ENCODE assay signal across 16 mouse cellular contexts in genomic region chr14:54756382-54756781, GRCm38 (mm10). TPM values are rescaled to one million over a fixed set of nuclear protein-coding genes. Genes with fewer than 3 reads are reported as not detected.
A peak's percentile ranks its signal among the peaks of the same experiment; 100 is the strongest.
DNase-seq lines count a peak whose midpoint lies in the region; ATAC-seq lines count a peak whose summit lies in the region.
"Had no signal": no experiment of that assay in that cellular context is flagged by ENCODE, and none has a peak within 500 bp of the region (broad histone marks: within the 10 kb centered on the region; RNA-seq: fewer than 3 reads in every experiment).

No protein-coding gene starts in this region.

- 67% methylated on average over 6 of the region's 6 CpGs for WGBS in embryonic facial prominence, embryonic 13.5 days
- 82% methylated on average over 6 of the region's 6 CpGs for WGBS in embryonic facial prominence, embryonic 10.5 days
- 64% methylated on average over 6 of the region's 6 CpGs for WGBS in intestine, embryonic 16.5 days

- H3K4me1 ChIP-seq in embryonic facial prominence, embryonic 13.5 days = 0 out of 2 replicates have a peak, but pooled peaks cover 7% of the 10 kb centered on the region
- peaks cover 20% of the 10 kb centered on the region for H3K4me1 ChIP-seq in embryonic facial prominence, embryonic 10.5 days
- peaks cover 15% of the 10 kb centered on the region for H3K4me1 ChIP-seq in intestine, embryonic 16.5 days (ENCODE audit: control insufficient read depth, insufficient read depth, low read length)

- no peak for DNase-seq in embryonic facial prominence, embryonic 10.5 days (ENCODE audit: low spot score)
- peak; percentile 79 for DNase-seq in layer of hippocampus, adult 9-11 months
- DNase-seq in layer of hippocampus, postnatal 14 days (ENCODE audit: low spot score in 2 of 2) = no peak
- DNase-seq in lung, postnatal 4 days = peak; percentile 34 to 41
- DNase-seq in Muller cell, postnatal 12 days (ENCODE audit: inconsistent ontology term) = no peak
- no peak for DNase-seq in adrenal gland, postnatal 14 days
- DNase-seq: adrenal gland, postnatal 36 days; cerebellum, adult 9-10 months; gastrocnemius, postnatal 25 days; spleen, adult 18-20 months had no signal

- no peak overlapping the region for H3K4me2 ChIP-seq in embryonic facial prominence, embryonic 13.5 days
- H3K4me2 ChIP-seq in intestine, embryonic 16.5 days (ENCODE audit: low read depth, low read length) = no peak overlapping the region
- H3K4me2 ChIP-seq: midbrain, embryonic 13.5 days had no signal

- no peak for ATAC-seq in embryonic facial prominence, embryonic 13.5 days (ENCODE audit: insufficient number of reproducible peaks, insufficient read depth, low FRiP score, low TSS enrichment, low read depth)
- ATAC-seq in intestine, embryonic 16.5 days = 0 out of 2 replicates have a peak, but pooled peaks have one; percentile 21
- ATAC-seq: midbrain, embryonic 13.5 days had no signal

- no peaks in the 10 kb centered on the region for H3K27me3 ChIP-seq in embryonic facial prominence, embryonic 13.5 days
- H3K27me3 ChIP-seq in embryonic facial prominence, embryonic 10.5 days (replicated peaks; ENCODE audit: low read depth, poor library complexity, severe bottlenecking) = 0 out of 2 replicates have a peak, but pooled peaks cover 3% of the 10 kb centered on the region
- H3K27me3 ChIP-seq in intestine, embryonic 16.5 days (replicated peaks; ENCODE audit: control insufficient read depth, insufficient read depth, low read length) = no peaks in the 10 kb centered on the region
- H3K27me3 ChIP-seq: midbrain, embryonic 13.5 days had no signal

- H3K9ac ChIP-seq in embryonic facial prominence, embryonic 13.5 days = no peak overlapping the region; the same call in 1 of the 2 replicates
- H3K9ac ChIP-seq in intestine, embryonic 16.5 days (ENCODE audit: low read depth, low read length) = no peak overlapping the region
- H3K9ac ChIP-seq: midbrain, embryonic 13.5 days had no signal

- no peaks in the 10 kb centered on the region for H3K9me3 ChIP-seq in embryonic facial prominence, embryonic 13.5 days
- H3K9me3 ChIP-seq in embryonic facial prominence, embryonic 10.5 days = no peaks in the 10 kb centered on the region
- no peaks in the 10 kb centered on the region for H3K9me3 ChIP-seq in intestine, embryonic 16.5 days (ENCODE audit: control insufficient read depth, low read length)
- H3K9me3 ChIP-seq: midbrain, embryonic 13.5 days had no signal

- H3K36me3 ChIP-seq in embryonic facial prominence, embryonic 13.5 days = no peaks in the 10 kb centered on the region
- no peaks in the 10 kb centered on the region for H3K36me3 ChIP-seq in embryonic facial prominence, embryonic 10.5 days (replicated peaks)
- no peaks in the 10 kb centered on the region for H3K36me3 ChIP-seq in intestine, embryonic 16.5 days (ENCODE audit: control insufficient read depth, insufficient read depth, low read length)

- H3K4me3 ChIP-seq in embryonic facial prominence, embryonic 13.5 days = no peak overlapping the region
- H3K4me3 ChIP-seq in embryonic facial prominence, embryonic 10.5 days = no peak overlapping the region
- H3K4me3 ChIP-seq in intestine, embryonic 16.5 days (ENCODE audit: low read length) = no peak overlapping the region
- H3K4me3 ChIP-seq: midbrain, embryonic 13.5 days had no signal

- H3K27ac ChIP-seq in embryonic facial prominence, embryonic 13.5 days = 0 out of 2 replicates have a peak overlapping the region, but pooled peaks have one; percentile 7
- no peak overlapping the region for H3K27ac ChIP-seq in embryonic facial prominence, embryonic 10.5 days (replicated peaks)
- H3K27ac ChIP-seq in intestine, embryonic 16.5 days (ENCODE audit: low read length) = peak overlapping the region; percentile 4; the same call in 1 of the 2 replicates
- H3K27ac ChIP-seq: midbrain, embryonic 13.5 days had no signal

RNA-seq across cellular contexts. Expression of gene Slc7a8, which starts 25.4 kb away (rescaled TPM):
- polyA plus RNA-seq in embryonic facial prominence, embryonic 13.5 days (2015; fragmentation: Nextera tagmentation; extraction: Ambion mirVana) = 2.3 and 2.9 TPM in 2 replicates
- polyA plus RNA-seq in embryonic facial prominence, embryonic 10.5 days (2016; fragmentation: Nextera tagmentation; extraction: Ambion mirVana) = 1.3 and 1.6 TPM in 2 replicates
- total RNA-seq in layer of hippocampus, postnatal 14 days (2021) = 10 to 100 TPM; 66.1 to 66.2 TPM
- polyA plus RNA-seq in intestine, embryonic 16.5 days (2015; fragmentation: Nextera tagmentation; extraction: Ambion mirVana) = 45.7 and 60.3 TPM in 2 replicates
- 46.1 and 51.5 TPM in 2 replicates for total RNA-seq in adrenal gland, postnatal 14 days (2021)

RNA-seq across cellular contexts. Expression of gene Cebpe, which starts 44.4 kb away (rescaled TPM):
- polyA plus RNA-seq in embryonic facial prominence, embryonic 13.5 days (2015; fragmentation: Nextera tagmentation; extraction: Ambion mirVana) = not detected in 2 replicates
- polyA plus RNA-seq in embryonic facial prominence, embryonic 10.5 days (2016; fragmentation: Nextera tagmentation; extraction: Ambion mirVana) = not detected in 2 replicates
- total RNA-seq in layer of hippocampus, postnatal 14 days (2021) = not detected
- polyA plus RNA-seq in intestine, embryonic 16.5 days (2015; fragmentation: Nextera tagmentation; extraction: Ambion mirVana) = 0.28 TPM in 1 of 2 replicates, not detected in the other
- not detected in 2 replicates for total RNA-seq in adrenal gland, postnatal 14 days (2021)
- total RNA-seq: adrenal gland, postnatal 36 days; gastrocnemius, postnatal 25 days; heart, postnatal 14 days; left cerebral cortex, postnatal 25 days had no signal
- polyA plus RNA-seq: midbrain, embryonic 13.5 days had no signal

RNA-seq across cellular contexts. Expression of gene Rnf212b, which starts 57.6 kb away (rescaled TPM):
- polyA plus RNA-seq in embryonic facial prominence, embryonic 13.5 days (2015; fragmentation: Nextera tagmentation; extraction: Ambion mirVana) = not detected in 2 replicates
- not detected in 2 replicates for polyA plus RNA-seq in embryonic facial prominence, embryonic 10.5 days (2016; fragmentation: Nextera tagmentation; extraction: Ambion mirVana)
- not detected for total RNA-seq in layer of hippocampus, postnatal 14 days (2021)
- polyA plus RNA-seq in intestine, embryonic 16.5 days (2015; fragmentation: Nextera tagmentation; extraction: Ambion mirVana) = 0.13 TPM in 1 of 2 replicates, not detected in the other
- 0.38 TPM in 1 of 2 replicates, not detected in the other for total RNA-seq in adrenal gland, postnatal 14 days (2021)
- total RNA-seq: heart, postnatal 14 days; left cerebral cortex, postnatal 25 days; neutrophil, adult 5-6 weeks had no signal
- polyA plus RNA-seq: midbrain, embryonic 13.5 days had no signal

RNA-seq across cellular contexts. Expression of gene Gm29776, which starts 57.7 kb away (rescaled TPM):
- 0.14 and 0.17 TPM in 2 replicates for polyA plus RNA-seq in embryonic facial prominence, embryonic 13.5 days (2015; fragmentation: Nextera tagmentation; extraction: Ambion mirVana)
- 0.10 and 0.12 TPM in 2 replicates for polyA plus RNA-seq in embryonic facial prominence, embryonic 10.5 days (2016; fragmentation: Nextera tagmentation; extraction: Ambion mirVana)
- under 1 TPM in 1 of 2 experiments, not detected in 1; 0.21 TPM for total RNA-seq in layer of hippocampus, postnatal 14 days (2021)
- polyA plus RNA-seq in intestine, embryonic 16.5 days (2015; fragmentation: Nextera tagmentation; extraction: Ambion mirVana) = 0.07 and 0.15 TPM in 2 replicates
- not detected in 2 replicates for total RNA-seq in adrenal gland, postnatal 14 days (2021)
- total RNA-seq: gastrocnemius, postnatal 25 days; heart, postnatal 14 days; neutrophil, adult 5-6 weeks had no signal

Comparison
In these comparisons a context has a peak if more than half of its experiments do, and no peak if none do; other contexts are left out.
1. DNase-seq: peak in layer of hippocampus, adult 9-11 months (single experiment) and lung, postnatal 4 days (2 of 2); none in embryonic facial prominence, embryonic 10.5 days (single experiment), layer of hippocampus, postnatal 14 days (0 of 2), Muller cell, postnatal 12 days (single experiment) and adrenal gland, postnatal 14 days (single experiment).
2. RNA of gene Slc7a8, which starts 25.4 kb away (polyA plus RNA-seq): 45.7 to 60.3 TPM in intestine, embryonic 16.5 days; 2.3 to 2.9 TPM in embryonic facial prominence, embryonic 13.5 days and 1.3 to 1.6 TPM in embryonic facial prominence, embryonic 10.5 days; every median in the first group is over 10 times any median in the second.